Mouse (Mus musculus): ENCODE results near the gene Lmbrd1. TPM values are rescaled to one million over a fixed set of nuclear protein-coding genes. Genes with fewer than 3 reads are reported as not detected.
"Not testable (repeated sequence)": the region's sequence is repeated elsewhere in the genome, so short reads cannot be mapped to it uniquely, and the experiment has no call there.

Gene Lmbrd1
- polyA plus RNA-seq, 1 experiment, result 26.2 TPM

GRCm38 (mm10) chr1:24716301-24716700 lies 37.9 kb downstream of the Lmbrd1 start:
- WGBS, result 99% methylated on average over 4 of the region's 4 CpGs
- no peak for DNase-seq (ENCODE audit: low read depth, low spot score)

GRCm38 (mm10) chr1:24719621-24720020 lies 41.2 kb downstream of the Lmbrd1 start:
- no peak for DNase-seq (ENCODE audit: low read depth, low spot score)
- 60% methylated on average over 3 of the region's 3 CpGs for WGBS

- DNase-seq (ENCODE audit: low read depth, low spot score), result no peak
- 81% methylated on average over 1 of the region's 1 CpGs for WGBS
These were observed 41.8 kb downstream of the Lmbrd1 start for GRCm38 (mm10) chr1:24720209-24720608.

GRCm38 (mm10) chr1:24729784-24730183 lies 51.4 kb downstream of the Lmbrd1 start:
- 95% methylated on average over 11 of the region's 11 CpGs for WGBS
- DNase-seq (ENCODE audit: low read depth, low spot score), result no peak

- 93% methylated on average over 3 of the region's 3 CpGs for WGBS
- no peak for DNase-seq (ENCODE audit: low read depth, low spot score)
These were observed 53.9 kb downstream of the Lmbrd1 start for GRCm38 (mm10) chr1:24732286-24732685.

- DNase-seq (ENCODE audit: low read depth, low spot score), result no peak
- WGBS, result 81% methylated on average over 5 of the region's 5 CpGs
These were observed 56.4 kb downstream of the Lmbrd1 start for GRCm38 (mm10) chr1:24734866-24735265.

- 92% methylated on average over 3 of the region's 3 CpGs for WGBS
- DNase-seq (ENCODE audit: low read depth, low spot score), result no peak
These were observed 62.5 kb downstream of the Lmbrd1 start for GRCm38 (mm10) chr1:24740903-24741302.

GRCm38 (mm10) chr1:24741552-24741951 lies 63.1 kb downstream of the Lmbrd1 start:
- 65% methylated on average over 3 of the region's 3 CpGs for WGBS
- no peak for DNase-seq (ENCODE audit: low read depth, low spot score)

GRCm38 (mm10) chr1:24743191-24743924 lies 64.9 kb downstream of the Lmbrd1 start:
- DNase-seq (ENCODE audit: low read depth, low spot score), result no peak

GRCm38 (mm10) chr1:24752715-24753114 lies 74.3 kb downstream of the Lmbrd1 start:
- 63% methylated on average over 4 of the region's 4 CpGs for WGBS
- DNase-seq (ENCODE audit: low read depth, low spot score), result no peak

More at GRCm38 (mm10) chr1:24743191-24743924, 64.9 kb downstream of the Lmbrd1 start:
- 84% methylated on average over 9 of the region's 9 CpGs for WGBS

- 87% methylated on average over 8 of the region's 8 CpGs for WGBS
- DNase-seq (ENCODE audit: low read depth, low spot score), result no peak
These were observed 80.1 kb downstream of the Lmbrd1 start for GRCm38 (mm10) chr1:24758516-24758915.

GRCm38 (mm10) chr1:24766466-24766865 lies 88.0 kb downstream of the Lmbrd1 start:
- 91% methylated on average over 8 of the region's 8 CpGs for WGBS
- DNase-seq (ENCODE audit: low read depth, low spot score), result no peak

GRCm38 (mm10) chr1:24767197-24767596 lies 88.8 kb downstream of the Lmbrd1 start:
- not testable (repeated sequence) for DNase-seq (ENCODE audit: low read depth, low spot score)
- WGBS, result 94% methylated on average over 3 of the region's 3 CpGs

- 86% methylated on average over 2 of the region's 2 CpGs for WGBS
- no peak for DNase-seq (ENCODE audit: low read depth, low spot score)
These were observed 95.2 kb downstream of the Lmbrd1 start for GRCm38 (mm10) chr1:24773642-24774041.

GRCm38 (mm10) chr1:24776576-24776975 lies 98.1 kb downstream of the Lmbrd1 start:
- DNase-seq (ENCODE audit: low read depth, low spot score), result no peak
- 67% methylated on average over 2 of the region's 2 CpGs for WGBS

GRCm38 (mm10) chr1:24793168-24793567 lies 114.7 kb downstream of the Lmbrd1 start:
- 82% methylated on average over 6 of the region's 6 CpGs for WGBS
- no peak for DNase-seq (ENCODE audit: low read depth, low spot score)

- 91% methylated on average over 21 of the region's 21 CpGs for WGBS
- not testable (repeated sequence) for DNase-seq (ENCODE audit: low read depth, low spot score)
These were observed 129.5 kb downstream of the Lmbrd1 start for GRCm38 (mm10) chr1:24807971-24808370.

Other genes starting within 250 kb of the Lmbrd1 start
- gene Col19a1, start 91.2 kb upstream of the Lmbrd1 start, polyA plus RNA-seq (2012; rRNA removed), result not detected in 2 replicates

Data from large intestine, adult 2 months (tissue).